In genomic region chr11:118738323-118738722, GRCm38 (mm10) we compare ENCODE assay signal across 7 mouse cellular contexts.
DNase-seq lines count a peak whose midpoint lies in the region; ATAC-seq and TF ChIP-seq lines count a peak whose summit lies in the region.

No protein-coding gene starts in this region.

- H3K4me3 ChIP-seq in hindbrain, postnatal 0 days (ENCODE audit: low read length) = no peak overlapping the region
- H3K4me3 ChIP-seq in hindbrain, embryonic 14.5 days (replicated peaks; ENCODE audit: low read length) = no peak overlapping the region
- no peak overlapping the region for H3K4me3 ChIP-seq in stomach, postnatal 0 days (ENCODE audit: low read depth, low read length)

- H3K27me3 ChIP-seq in hindbrain, postnatal 0 days (ENCODE audit: insufficient read depth, low read length) = no peaks in the 10 kb centered on the region
- H3K27me3 ChIP-seq in hindbrain, embryonic 14.5 days (ENCODE audit: control insufficient read depth, insufficient read depth, low read length) = no peaks in the 10 kb centered on the region
- no peaks in the 10 kb centered on the region for H3K27me3 ChIP-seq in stomach, postnatal 0 days (ENCODE audit: control insufficient read depth, insufficient read depth, low read length)

- H3K9ac ChIP-seq in hindbrain, postnatal 0 days (replicated peaks; ENCODE audit: low read length) = no peak overlapping the region
- no peak overlapping the region for H3K9ac ChIP-seq in hindbrain, embryonic 14.5 days
- no peak overlapping the region for H3K9ac ChIP-seq in stomach, postnatal 0 days (ENCODE audit: low read length)

- peak; percentile 32 for DNase-seq in hindbrain, postnatal 0 days (ENCODE audit: low spot score)
- no peak for DNase-seq in hindbrain, embryonic 14.5 days (ENCODE audit: low spot score)
- DNase-seq in retina, postnatal 1 day = peak; percentile 40
- DNase-seq in retina, embryonic 14.5 days (ENCODE audit: low spot score) = no peak
- peak; percentile 50 for DNase-seq in ZHBTc4 (ENCODE audit: low read depth, low spot score)
- no peak for DNase-seq in stomach, postnatal 0 days (ENCODE audit: low spot score)
- DNase-seq in spleen, postnatal 10 days (ENCODE audit: low spot score in 2 of 2) = no peak

- H3K4me2 ChIP-seq in hindbrain, postnatal 0 days (ENCODE audit: low read depth, low read length) = no peak overlapping the region
- H3K4me2 ChIP-seq in hindbrain, embryonic 14.5 days (replicated peaks) = no peak overlapping the region
- no peak overlapping the region for H3K4me2 ChIP-seq in stomach, postnatal 0 days (replicated peaks; ENCODE audit: low read depth)

- no peak for TF ChIP-seq EP300 in stomach, postnatal 0 days (optimal IDR thresholded peaks at IDR 0.05)

- 41% methylated on average over 7 of the region's 7 CpGs for WGBS in hindbrain, postnatal 0 days
- 41% methylated on average over 7 of the region's 7 CpGs for WGBS in hindbrain, embryonic 14.5 days
- 40% methylated on average over 7 of the region's 7 CpGs for WGBS in stomach, postnatal 0 days

- peak; percentile 62 for TF ChIP-seq CTCF in hindbrain, postnatal 0 days (IDR thresholded peaks at IDR 0.05; ENCODE audit: low read depth)
- peak; percentile 53 for TF ChIP-seq CTCF in stomach, postnatal 0 days (IDR thresholded peaks at IDR 0.05; ENCODE audit: low read depth)

- no peaks in the 10 kb centered on the region for H3K36me3 ChIP-seq in hindbrain, postnatal 0 days (ENCODE audit: insufficient read depth, low read length)
- H3K36me3 ChIP-seq in hindbrain, embryonic 14.5 days (replicated peaks; ENCODE audit: control insufficient read depth, insufficient read depth) = no peaks in the 10 kb centered on the region
- no peaks in the 10 kb centered on the region for H3K36me3 ChIP-seq in stomach, postnatal 0 days (ENCODE audit: control insufficient read depth, insufficient read depth, low read length)

- H3K4me1 ChIP-seq in hindbrain, postnatal 0 days (ENCODE audit: insufficient read depth, low read length) = peaks cover 16% of the 10 kb centered on the region; the same call in 1 of the 2 replicates
- H3K4me1 ChIP-seq in hindbrain, embryonic 14.5 days (replicated peaks; ENCODE audit: control insufficient read depth, insufficient read depth, low read length) = peaks cover 18% of the 10 kb centered on the region
- H3K4me1 ChIP-seq in stomach, postnatal 0 days (replicated peaks; ENCODE audit: control insufficient read depth, insufficient read depth) = no peaks in the 10 kb centered on the region

- 0 out of 2 replicates have a peak overlapping the region, but pooled peaks have one; percentile 17 for H3K27ac ChIP-seq in hindbrain, postnatal 0 days
- H3K27ac ChIP-seq in hindbrain, embryonic 14.5 days = no peak overlapping the region
- no peak overlapping the region for H3K27ac ChIP-seq in stomach, postnatal 0 days (replicated peaks)

- ATAC-seq in hindbrain, postnatal 0 days = 0 out of 2 replicates have a peak, but pooled peaks have one; percentile 1
- no peak for ATAC-seq in hindbrain, embryonic 14.5 days (ENCODE audit: low FRiP score)
- ATAC-seq in stomach, postnatal 0 days (ENCODE audit: low FRiP score, low TSS enrichment) = 0 out of 2 replicates have a peak, but pooled peaks have one; percentile 16

- H3K9me3 ChIP-seq in hindbrain, postnatal 0 days (ENCODE audit: low read length) = no peaks in the 10 kb centered on the region
- no peaks in the 10 kb centered on the region for H3K9me3 ChIP-seq in hindbrain, embryonic 14.5 days (ENCODE audit: control insufficient read depth, low read length)
- no peaks in the 10 kb centered on the region for H3K9me3 ChIP-seq in stomach, postnatal 0 days (ENCODE audit: control insufficient read depth, low read length)

Comparison
In these comparisons a context has a peak if more than half of its experiments do, and no peak if none do; other contexts are left out.
1. DNase-seq: peak in hindbrain, postnatal 0 days (single experiment), retina, postnatal 1 day (single experiment) and ZHBTc4 (single experiment); none in hindbrain, embryonic 14.5 days (single experiment), retina, embryonic 14.5 days (single experiment), stomach, postnatal 0 days (single experiment) and spleen, postnatal 10 days (0 of 2).